Mouse (Mus musculus) naive thymus-derived CD4-positive, alpha-beta T cell, adult 2 months (primary cell): ENCODE measurements around the gene Irs1.
A peak's percentile ranks its signal among the peaks of the same experiment; 100 is the strongest.

Experiments used
- DNase-seq: peaks from one replicate; pipeline ENCODE4 v3.0.0-alpha.2; 2011; ENCODE audit warnings: low read depth

The Irs1 gene

DNA sequence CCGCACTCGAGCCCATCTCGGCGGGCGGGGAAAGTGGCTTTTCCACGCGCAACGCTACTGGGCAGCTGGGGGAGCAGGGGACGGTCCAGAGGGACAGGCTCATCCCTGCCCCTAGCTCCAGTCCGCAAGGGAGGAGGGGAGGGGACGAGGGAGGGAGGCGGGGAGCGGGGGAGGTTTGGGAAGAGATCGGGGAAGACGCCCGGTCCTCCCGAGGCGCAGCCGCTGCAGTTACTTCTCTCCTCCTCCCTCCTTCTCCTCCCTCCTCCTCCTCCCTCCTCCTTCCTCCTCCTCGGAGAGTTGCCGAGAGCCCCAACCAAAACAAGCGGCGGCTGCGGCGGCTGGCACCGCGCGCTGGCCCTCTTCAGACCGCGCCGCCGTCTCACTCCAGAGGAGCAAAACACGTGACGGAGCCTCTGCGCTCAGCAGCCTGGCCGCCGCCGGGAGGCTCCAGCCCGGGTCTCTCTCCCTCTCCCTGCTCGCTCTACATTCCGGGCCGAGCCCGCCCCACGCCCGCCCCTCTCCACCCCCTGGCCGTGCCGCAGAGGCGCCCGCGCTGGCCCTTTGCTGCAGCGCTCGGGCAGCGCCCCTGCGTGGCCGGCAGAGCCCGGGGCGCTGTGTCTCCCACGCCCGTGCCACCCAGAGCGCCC is at the start of gene Irs1:
Gene Irs1 (minus strand): TSS at position 266 of the 647 bp plus-strand sequence.
- peak; percentile 28 for DNase-seq

DNA sequence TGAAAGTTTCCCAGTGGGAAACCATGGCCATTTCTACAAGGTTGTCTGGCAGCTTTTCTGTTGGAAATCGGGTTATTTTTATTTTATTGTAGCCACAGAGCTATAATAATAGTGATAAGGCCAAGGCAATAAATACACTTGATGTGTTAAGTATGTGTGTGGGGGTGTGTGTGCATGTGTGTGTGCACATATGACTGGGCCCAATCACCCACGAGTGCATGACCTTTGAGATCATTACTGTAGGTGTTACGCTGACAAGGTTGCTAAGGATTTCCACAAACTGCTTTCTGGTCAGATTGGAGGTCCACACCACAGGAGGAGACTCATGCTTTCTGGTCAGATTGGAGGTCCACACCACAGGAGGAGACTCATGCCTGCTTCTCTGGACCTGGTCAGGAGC is 43.3 kb upstream of the Irs1 start:
- no peak for DNase-seq

DNA sequence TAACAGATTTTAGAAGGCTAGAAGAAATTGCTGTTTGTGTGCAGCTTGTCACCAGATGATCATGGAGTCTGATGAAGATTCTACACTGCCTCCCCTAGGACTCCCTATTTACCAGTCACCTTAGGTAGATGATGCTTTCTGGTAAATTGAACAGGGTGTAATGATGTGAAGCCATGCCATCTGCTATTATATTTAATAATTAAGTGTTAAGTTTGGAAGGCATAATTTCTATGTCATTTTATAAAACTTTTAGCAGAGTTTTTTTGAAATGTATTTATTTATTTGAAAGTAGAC is 38.7 kb upstream of the Irs1 start:
- no peak for DNase-seq

DNA sequence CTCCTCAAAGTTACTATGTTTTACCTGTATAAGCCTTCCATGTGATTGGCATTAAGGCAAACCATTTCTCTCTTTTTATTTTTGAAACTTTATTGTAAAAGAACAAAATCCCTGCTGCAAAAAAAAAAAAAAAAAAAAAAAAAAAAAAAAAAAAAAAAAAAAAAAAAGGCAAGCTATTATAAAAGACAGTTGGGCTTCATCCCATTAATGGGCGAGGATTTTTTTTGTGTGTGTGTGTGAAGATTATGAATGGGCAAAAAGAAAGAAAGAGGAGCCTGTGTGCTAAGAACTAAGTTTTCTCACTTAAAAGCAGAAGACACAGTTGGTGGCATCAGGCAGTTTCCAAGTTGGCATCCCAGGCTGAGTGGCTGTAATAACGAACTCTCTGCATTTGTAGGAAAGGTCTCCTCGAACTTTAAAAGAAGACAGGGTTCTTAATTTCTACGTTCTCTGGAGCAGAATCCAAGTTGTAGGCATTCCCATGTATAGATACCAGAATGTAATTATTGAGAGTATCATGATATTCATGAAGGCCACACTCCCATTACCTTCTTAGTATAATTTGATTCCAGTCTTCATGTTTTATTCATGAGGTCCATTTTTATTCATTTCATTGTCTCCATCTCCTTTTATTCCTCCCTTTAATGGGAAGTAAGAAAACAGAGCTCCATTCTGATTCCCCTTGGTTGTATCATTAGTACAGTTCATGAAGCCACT is 38.2 kb upstream of the Irs1 start:
- no peak for DNase-seq

DNA sequence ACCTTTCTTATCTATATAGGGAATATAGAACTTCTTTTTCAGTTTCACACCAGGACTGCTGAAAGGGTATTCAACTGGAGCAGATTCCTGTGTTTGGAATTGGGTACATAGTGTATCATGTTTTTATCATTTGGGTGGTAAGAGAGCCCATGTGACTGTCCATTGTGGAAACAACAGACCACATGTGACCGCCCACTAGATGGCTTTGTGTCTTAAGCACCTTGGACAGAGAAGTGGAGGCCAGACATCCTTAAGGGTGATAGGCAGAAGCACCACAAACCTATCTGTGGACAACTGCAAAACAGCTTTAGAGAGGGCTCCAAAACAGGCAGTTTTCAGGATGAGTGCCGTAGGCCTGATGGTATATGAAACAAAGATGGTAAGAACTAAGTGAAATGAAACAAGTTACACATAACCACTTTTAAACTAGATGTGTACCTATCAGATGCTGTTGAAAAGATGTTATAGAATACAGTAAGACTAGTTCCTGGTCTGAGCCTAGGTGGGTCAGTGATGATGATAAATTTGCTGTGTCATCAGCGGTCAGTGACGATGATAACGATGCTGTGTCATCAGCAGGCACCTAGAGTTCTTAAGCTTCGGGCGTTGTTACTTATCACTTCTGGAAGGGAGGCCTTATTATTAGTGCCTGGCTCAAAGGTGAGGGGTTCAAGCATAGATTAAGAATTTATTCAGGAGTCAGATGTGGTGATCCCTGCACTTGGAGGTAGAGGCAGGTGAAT is 37.0 kb upstream of the Irs1 start:
- DNase-seq = no peak

DNA sequence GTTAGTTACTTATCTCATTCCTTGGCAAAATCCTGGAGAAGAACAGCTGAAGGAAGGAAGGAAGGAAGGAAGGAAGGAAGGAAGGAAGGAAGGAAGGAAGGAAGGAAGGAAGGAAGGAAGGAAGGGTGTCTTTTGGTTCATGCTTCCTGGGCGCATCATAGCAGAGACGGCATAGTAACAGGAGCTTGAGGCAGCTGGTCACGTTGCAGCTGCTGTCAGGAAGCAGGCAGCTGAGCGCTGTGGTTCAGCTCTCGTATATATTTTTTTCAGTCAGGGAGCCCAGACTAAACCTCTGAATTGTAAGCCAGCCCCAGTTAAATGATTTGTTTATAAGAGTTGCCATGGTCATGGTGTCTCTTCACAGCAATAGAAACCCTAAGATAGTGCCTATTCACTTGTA is 34.9 kb upstream of the Irs1 start:
- DNase-seq = no peak

DNA sequence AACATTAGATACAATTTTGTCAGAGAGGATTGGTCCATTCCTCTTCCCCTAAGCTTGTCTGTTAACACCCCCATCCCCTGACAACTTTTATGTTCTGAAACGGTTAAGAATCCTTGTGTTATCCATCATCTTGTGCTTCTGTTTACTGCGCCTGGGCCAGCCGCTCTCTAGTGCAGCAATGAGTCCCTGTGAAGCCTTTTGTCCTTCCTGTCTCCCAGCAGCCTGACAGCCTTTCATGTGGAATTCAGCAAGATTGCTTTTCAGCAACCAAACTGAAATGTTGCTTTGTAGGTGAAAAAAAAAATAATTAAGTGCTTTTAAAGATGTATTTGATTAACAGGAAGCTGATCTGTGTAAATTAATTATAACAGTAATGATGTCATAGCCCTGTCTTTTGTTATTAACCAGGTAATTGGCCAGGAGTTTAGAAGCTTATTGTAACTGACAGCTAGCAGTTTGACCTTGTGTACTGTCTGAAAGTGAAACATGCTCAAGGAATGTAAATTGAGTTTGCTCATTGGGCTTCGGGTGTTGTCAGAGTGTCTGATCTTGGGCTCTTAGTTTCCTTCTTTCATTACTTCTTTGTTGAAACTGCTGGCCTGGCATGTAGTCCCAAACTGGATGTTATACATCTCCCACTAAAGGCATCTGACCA is 33.0 kb upstream of the Irs1 start:
- no peak for DNase-seq

DNA sequence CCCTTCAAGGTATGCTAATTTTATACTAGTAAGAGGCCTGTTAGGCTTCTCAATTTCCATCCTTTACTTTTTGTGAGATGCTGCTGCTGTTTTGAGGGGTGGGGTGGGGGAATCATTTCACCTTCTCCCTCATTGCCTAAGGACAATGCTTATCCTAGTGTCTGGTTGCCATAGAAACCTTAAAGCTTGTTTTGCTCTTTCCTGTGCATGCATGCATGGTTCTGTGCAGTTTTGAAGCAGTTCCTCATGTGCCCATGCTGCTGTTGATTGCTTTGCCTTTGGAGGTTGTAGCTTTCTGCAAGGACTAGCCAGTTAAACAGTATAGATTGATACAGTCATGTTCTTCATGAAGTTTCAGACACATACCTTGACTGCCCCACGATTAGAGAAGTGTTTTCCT is 30.2 kb upstream of the Irs1 start:
- no peak for DNase-seq

DNA sequence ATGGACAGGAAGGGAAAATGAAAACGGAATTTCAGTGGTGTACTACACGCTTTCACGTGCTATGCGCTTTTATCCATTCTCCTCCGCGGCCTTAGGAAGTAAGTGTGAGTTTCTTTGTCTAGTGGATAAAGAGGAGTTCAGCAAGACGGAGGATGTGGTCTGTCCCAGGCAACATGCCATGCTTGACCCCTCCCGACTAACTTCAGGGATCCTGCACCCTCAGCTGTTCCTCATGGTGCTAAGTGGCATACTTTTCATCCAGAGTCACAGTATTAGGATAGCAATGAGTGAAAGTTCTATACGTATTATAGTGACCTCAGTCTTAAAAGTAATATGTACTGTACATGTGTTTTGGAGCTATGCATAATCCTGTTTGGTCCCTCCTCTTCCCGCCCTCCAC is 29.6 kb upstream of the Irs1 start:
- no peak for DNase-seq

DNA sequence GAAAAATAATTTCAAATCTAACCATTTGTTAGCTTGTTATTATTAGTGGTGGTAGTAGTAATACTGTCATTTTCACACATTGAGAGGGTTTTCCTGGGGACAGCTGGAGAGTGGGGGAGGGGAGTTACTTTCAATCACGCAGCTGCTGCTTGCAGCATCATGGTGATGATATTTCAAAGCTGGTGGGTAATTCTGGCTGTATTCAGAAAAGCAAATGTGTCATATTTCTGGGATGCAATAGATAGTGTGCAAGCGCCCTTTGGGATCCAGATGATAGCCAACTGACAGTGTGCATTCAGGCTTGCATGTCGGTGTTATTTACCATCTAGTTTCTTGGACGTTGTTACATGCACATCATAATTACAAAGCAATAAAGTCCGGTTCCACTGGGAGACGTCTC is 29.2 kb upstream of the Irs1 start:
- DNase-seq = no peak

DNA sequence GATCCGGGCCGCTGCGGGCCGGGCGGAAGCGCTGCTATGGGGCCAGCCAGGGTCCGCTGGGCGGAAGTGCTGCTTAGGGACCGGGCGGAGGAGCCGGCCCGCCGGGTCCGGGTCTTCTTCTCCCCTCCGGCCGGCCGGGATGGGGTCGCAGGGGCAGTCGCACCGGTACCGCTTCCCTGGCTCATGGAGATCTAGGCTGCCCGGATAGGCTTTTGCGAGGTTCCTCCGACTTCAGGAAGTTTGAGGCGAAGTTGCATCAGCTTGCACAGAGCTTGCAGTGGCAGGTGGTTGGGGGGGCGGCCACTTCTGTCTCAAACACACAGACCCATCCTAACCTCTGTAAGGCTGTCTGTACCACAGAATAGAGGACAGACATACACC is 25.5 kb upstream of the Irs1 start:
- no peak for DNase-seq

DNA sequence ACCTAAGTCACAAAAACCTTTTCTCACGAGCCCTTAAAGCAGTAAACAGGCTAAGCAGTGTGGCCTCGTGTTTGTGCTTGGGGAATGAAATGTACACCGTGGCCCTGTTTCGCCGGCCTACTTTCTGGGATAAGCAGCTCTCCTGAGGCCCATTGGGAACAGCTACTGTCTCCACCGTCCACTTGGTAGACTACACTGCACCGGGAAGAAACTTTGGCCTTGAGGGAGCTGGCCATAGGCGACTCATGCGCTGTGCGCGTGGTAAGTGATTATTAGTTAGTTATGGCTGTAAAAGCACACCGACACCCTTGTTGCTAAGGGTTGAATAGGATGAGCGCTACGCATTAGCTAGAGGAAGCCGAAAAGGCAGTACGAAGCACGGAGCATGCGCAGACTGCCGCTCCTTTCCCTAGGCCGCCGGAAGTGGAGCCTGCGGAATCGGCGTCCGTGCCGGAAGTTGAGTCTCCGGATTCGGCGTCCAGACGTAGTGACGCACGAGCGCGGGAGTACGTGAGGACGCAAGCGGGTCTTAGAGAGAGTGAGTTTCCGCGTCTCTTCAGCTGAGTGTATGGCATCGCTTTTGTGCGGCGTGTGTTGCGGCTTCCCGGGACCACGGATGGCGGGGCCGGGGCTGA is 25.0 kb upstream of the Irs1 start, which contains the start of gene Rhbdd1:
Gene Rhbdd1 (plus strand): TSS at position 342 of the 635 bp plus-strand sequence.
- peak; percentile 98 for DNase-seq

DNA sequence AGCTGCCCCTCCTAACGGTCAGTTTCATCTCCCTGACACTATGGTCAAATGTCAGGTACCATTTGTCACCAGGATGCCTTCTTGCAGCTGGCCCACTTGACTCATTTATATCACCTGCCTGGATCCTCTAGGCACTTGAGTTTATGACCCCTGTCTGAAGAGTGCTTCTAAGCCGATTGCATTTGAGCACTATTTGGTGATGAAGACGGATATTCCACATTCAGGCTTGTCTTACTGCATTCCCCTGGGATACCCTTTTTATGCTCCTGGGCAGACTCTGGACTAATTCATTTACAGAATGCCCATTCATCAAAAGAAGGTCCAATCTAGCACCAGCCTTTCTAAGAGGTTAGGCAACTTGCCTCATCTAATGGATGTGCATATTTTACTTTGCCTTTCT is 13.3 kb upstream of the Irs1 start:
- DNase-seq = no peak

DNA sequence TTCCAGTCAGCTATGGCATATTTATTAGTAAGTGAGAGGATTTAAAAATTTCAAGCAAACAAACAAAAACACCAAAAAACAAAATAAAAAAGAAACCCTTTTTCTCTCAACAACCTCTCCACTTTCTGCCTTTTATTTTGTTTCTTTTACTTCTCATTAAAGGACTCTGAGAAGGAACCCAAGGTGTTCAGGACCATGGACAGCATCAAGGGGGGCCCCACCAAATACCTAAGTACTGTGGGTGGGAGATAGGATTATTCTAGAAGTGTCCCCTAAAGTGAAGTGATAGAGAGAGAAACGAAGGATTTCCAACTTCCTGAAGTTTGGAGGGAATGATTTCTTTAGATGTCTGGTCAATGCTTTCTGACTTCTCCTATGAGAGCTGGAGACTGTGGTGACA is 7.4 kb upstream of the Irs1 start:
- no peak for DNase-seq

DNA sequence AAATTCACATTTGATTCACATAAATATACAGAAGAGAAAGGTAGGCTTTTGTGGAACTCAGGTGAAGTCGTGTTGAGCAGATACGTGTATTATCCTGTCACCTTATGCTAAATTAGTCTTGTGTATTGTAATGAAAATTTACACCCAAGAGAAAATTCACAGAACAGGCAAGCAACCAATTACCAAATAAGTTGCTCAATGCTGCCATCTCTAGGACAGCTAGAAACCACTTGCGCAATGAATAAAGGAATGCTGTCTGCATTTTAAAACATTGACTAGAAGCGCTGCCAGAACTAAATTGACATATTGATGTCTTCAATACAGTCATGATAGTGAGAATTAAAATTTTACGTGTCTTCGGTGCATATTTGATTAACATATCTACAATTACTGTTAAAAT is 2.9 kb upstream of the Irs1 start:
- DNase-seq = peak; percentile 69

DNA sequence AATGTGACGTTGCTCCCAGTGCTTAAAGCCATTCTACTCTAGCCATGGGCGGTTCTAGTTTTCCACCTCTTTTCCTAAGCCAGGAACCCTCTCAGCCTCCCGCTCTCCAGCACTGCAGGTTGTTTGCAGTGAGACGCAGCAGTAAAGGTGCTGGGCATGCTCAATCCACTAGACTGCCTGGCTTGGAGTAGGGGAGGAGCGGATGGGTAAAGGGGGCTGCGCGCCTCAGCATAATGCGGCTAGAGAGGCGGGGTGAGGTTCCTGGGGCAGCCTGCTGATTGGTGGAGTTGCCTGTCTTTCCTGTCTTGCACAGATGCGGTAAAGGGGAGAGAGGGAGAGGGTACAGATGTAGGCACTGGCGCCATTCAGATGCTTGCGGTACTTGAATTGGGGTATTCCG is 1.6 kb upstream of the Irs1 start:
- no peak for DNase-seq

DNA sequence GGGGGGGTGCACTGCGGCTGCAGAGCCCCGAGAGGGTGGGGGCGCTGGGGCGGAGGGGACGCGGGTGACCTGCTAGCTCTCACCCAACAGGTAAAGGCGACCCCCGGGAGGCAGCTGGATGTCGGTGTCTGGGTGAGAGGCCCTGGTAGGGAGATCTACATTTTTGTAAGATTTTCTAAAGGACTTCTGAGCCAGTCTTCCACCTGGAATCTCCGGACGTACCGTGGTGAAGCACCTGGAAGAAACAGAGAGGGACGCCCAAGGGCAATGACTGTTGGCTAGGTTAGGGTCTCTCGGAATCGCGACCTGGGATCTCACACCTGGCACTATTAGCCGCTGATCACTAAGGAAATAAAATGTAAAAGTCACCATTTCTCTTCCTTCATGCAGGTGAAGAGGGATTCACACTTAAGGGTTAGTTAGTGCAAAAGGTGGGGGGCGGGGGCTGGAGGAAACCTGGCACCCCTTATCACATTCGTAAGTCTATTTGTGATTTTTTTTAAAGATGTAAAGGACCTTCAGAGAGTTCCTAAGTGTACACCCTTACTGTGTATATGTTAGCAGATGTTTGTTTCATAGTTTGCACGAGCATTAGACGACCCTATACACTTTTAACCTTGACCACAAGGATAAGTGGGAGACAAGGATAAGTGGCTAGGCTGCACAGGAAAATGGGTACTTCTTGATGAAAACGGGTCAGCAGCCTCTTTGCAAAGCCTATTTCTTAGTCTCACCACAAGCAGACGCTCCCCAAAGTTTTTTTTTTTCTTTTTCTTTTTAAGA is 905 bp upstream of the Irs1 start:
- DNase-seq = no peak

DNA sequence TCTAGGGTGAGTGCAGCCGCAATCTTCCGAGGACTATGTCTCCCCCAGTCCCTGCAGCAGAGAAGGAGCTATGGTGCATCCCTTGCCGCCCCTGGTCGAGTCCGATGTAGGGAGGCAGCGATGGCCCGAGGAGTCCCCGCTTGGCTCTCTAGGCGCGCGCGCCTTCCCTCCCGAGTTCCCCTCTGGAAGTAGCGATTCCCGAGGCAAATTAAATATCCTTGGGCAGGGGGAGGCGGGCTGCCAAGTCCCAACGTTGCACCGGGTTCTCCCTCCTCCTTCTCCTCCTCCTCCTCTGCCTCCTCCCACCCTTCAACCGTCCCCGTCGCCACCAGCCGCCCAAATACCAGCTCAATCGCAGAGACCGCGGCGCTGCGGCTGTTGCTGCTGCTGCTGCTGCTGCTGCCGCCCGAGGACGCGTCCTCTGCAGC is 479 bp downstream of the Irs1 start:
- DNase-seq = peak; percentile 38

DNA sequence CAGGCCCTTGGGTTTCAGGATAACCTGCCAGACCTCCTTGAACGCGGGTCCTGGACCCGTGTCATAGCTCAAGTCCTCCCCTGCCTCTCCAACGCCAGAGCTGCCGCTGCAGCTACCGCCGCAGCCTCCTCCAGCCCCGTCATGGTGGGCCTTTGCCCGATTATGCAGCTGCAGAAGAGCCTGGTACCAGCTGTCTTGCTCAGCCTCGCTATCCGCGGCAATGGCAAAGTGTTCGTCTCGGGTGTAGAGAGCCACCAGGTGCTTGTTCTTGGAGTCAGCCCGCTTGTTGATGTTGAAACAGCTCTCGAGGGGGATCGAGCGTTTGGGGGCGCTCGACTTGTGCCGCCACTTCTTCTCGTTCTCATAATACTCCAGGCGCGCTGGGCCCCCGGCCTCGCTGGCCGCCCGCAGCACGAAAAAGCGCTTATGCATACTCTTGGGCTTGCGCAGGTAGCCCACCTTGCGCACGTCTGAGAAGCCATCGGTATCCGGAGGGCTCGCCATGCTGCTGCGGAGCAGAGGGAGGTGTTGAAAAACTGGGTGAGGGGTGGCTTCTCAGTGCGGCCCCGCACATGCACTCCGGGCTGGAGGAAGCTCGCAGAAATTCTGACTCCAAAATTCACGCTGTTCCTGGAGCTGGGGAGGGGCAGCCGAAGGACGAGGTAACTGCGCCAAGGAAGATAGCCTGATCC is 1.1 kb downstream of the Irs1 start:
- peak; percentile 15 for DNase-seq

DNA sequence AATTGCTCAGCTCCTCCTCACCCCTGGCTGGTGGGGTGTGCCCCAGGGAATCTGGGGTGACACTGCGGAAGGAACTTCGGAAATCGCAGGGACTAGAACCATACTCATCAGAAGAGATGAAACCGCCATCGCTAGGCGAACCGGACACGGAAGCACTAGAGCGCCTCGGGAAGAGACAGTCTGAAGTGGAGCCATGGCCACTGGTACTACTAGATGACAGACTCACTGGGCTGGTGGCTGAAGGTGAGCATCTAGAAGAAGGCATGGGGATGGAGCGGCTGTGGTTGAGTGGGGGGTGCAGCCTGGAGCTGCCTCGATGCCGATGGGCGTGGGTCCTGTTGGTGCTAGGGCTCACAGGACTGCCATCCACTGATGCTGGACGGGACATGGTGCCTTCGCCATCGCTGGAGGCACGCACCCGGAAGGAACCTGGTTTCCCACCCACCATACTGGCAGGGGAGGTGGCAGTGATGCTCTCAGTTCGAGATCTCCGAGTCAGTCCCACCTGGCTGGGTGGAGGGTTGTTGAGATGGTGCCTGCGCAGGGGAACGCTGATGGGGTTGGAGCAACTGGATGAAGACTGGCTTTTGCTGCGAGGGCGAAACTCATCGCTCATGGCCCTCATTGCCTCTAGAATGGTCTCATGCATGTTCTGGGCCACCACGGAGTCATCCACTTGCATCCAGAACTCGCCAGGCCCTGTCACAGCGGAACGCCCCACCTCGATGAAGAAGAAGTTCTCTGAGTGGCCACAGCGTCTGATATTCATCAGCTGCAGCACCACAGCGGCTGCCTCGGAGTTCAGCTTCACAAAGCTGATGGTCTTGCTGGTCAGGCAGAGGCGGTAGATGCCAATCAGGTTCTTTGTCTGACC is 1.9 kb downstream of the Irs1 start:
- DNase-seq = no peak
